26 mouse cellular contexts compared by ENCODE assay signal in the genomic region with DNA sequence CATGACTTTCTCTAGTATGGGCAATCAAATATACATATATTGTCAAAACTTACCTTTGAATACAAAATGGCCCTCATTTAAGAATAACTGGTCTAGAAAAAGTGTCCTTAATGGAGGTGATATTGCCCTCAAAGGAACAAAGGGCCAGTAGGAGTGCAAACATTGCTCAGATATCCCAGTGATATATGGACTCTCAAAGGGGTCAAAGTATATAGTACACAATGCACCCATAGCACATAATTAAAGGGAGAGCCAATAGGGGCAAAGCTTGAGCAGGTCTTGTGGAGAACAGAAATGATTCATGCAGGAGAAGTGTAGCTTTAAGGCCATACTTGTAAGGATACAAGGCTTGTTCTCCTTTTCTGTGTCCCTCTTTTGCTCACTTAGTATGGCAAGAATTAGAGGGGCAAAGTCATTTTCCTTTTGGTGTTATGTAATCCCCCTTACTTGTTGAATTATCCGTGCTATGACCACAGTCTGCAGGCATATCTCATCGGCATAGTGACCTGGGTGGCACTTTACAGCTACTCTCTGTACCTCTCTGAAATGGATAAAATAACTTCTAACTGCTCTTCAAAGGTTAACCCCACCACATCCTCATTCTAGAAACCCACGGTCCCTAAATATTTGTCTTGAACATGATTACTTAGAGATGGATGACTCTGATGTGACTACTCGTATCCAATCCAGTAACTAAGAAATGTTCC.
DNase-seq lines count a peak whose midpoint lies in the region; ATAC-seq and TF ChIP-seq lines count a peak whose summit lies in the region.
"Had no signal": no experiment of that assay in that cellular context is flagged by ENCODE, and none has a peak within 500 bp of the region (broad histone marks: within the 10 kb centered on the region; RNA-seq: fewer than 3 reads in every experiment).

No protein-coding gene starts in this region.

- no peaks in the 10 kb centered on the region for H3K9me3 ChIP-seq in midbrain, embryonic 11.5 days (ENCODE audit: control insufficient read depth, low read length)
- H3K9me3 ChIP-seq in midbrain, postnatal 0 days (ENCODE audit: low read length), result no peaks in the 10 kb centered on the region
- H3K9me3 ChIP-seq in intestine, embryonic 15.5 days, result no peaks in the 10 kb centered on the region
- H3K9me3 ChIP-seq in stomach, embryonic 14.5 days (ENCODE audit: control insufficient read depth, low read depth, low read length), result no peaks in the 10 kb centered on the region
- H3K9me3 ChIP-seq: embryonic facial prominence, embryonic 15.5 days; forebrain, embryonic 10.5 days; heart, embryonic 15.5 days; hindbrain, embryonic 10.5 days had no signal

- no peaks in the 10 kb centered on the region for H3K27me3 ChIP-seq in midbrain, embryonic 11.5 days (ENCODE audit: control insufficient read depth, insufficient read depth, low read length)
- H3K27me3 ChIP-seq in midbrain, postnatal 0 days (ENCODE audit: insufficient read depth, low read length), result no peaks in the 10 kb centered on the region
- H3K27me3 ChIP-seq in intestine, embryonic 15.5 days (replicated peaks), result no peaks in the 10 kb centered on the region
- H3K27me3 ChIP-seq in stomach, embryonic 14.5 days (ENCODE audit: control insufficient read depth, insufficient read depth, low read length), result no peaks in the 10 kb centered on the region
- H3K27me3 ChIP-seq: CH12.LX; embryonic facial prominence, embryonic 15.5 days; heart, embryonic 15.5 days had no signal

- H3K9ac ChIP-seq in midbrain, embryonic 11.5 days (ENCODE audit: low read length), result no peak overlapping the region
- no peak overlapping the region for H3K9ac ChIP-seq in midbrain, postnatal 0 days (replicated peaks; ENCODE audit: low read length, poor library complexity, severe bottlenecking)
- no peak overlapping the region for H3K9ac ChIP-seq in intestine, embryonic 15.5 days
- no peak overlapping the region for H3K9ac ChIP-seq in stomach, embryonic 14.5 days (replicated peaks; ENCODE audit: low read depth, low read length)
- H3K9ac ChIP-seq: embryonic facial prominence, embryonic 15.5 days; heart, embryonic 15.5 days; hindbrain, embryonic 14.5 days had no signal

- H3K4me3 ChIP-seq in midbrain, embryonic 11.5 days (ENCODE audit: low read depth, low read length), result no peak overlapping the region
- no peak overlapping the region for H3K4me3 ChIP-seq in midbrain, postnatal 0 days (ENCODE audit: low read depth, low read length)
- H3K4me3 ChIP-seq in intestine, embryonic 15.5 days (replicated peaks), result no peak overlapping the region
- H3K4me3 ChIP-seq in stomach, embryonic 14.5 days (ENCODE audit: low read depth, low read length), result no peak overlapping the region
- H3K4me3 ChIP-seq: embryonic facial prominence, embryonic 15.5 days; erythroblast, embryonic 14.5 days; forebrain, embryonic 10.5 days; heart, adult 2 months; heart, embryonic 15.5 days; hindbrain, embryonic 10.5 days had no signal

- 92% methylated on average over 4 of the region's 4 CpGs for WGBS in midbrain, embryonic 11.5 days
- WGBS in midbrain, postnatal 0 days, result 88% methylated on average over 4 of the region's 4 CpGs
- 66% methylated on average over 4 of the region's 4 CpGs for WGBS in intestine, embryonic 15.5 days
- 74% methylated on average over 4 of the region's 4 CpGs for WGBS in stomach, embryonic 14.5 days

- ATAC-seq in midbrain, embryonic 11.5 days (ENCODE audit: low FRiP score), result no peak
- no peak for ATAC-seq in midbrain, postnatal 0 days (ENCODE audit: low FRiP score)
- ATAC-seq in intestine, embryonic 15.5 days, result peak; percentile 95
- ATAC-seq in stomach, embryonic 14.5 days (ENCODE audit: insufficient number of reproducible peaks, insufficient read depth, low FRiP score, low read depth), result peak; percentile 67; the same call in 1 of the 2 replicates
- ATAC-seq: activated CD4-positive, CD25-positive, alpha-beta regulatory T cell, adult 4 months; forebrain, embryonic 14.5 days; Patski had no signal

- peak; percentile 73 for DNase-seq in midbrain, embryonic 11.5 days (ENCODE audit: low spot score, missing footprints)
- DNase-seq in midbrain, postnatal 0 days (ENCODE audit: low spot score), result no peak
- no peak for DNase-seq in adipocyte (ENCODE audit: low spot score)
- DNase-seq in kidney, postnatal 36 days, result no peak
- DNase-seq in spleen, postnatal 14 days (ENCODE audit: low spot score in 2 of 2), result no peak
- DNase-seq: adrenal gland, adult 2 months; adrenal gland, postnatal 36 days; cerebellum, adult 2 months; cerebellum, postnatal 14 days; embryo, embryonic 11 days; gastrocnemius, postnatal 36 days; heart, adult 2 months; heart, postnatal 14 days had no signal

- H3K27ac ChIP-seq in midbrain, embryonic 11.5 days (ENCODE audit: low read depth, low read length), result no peak overlapping the region
- no peak overlapping the region for H3K27ac ChIP-seq in midbrain, postnatal 0 days (ENCODE audit: low read depth, low read length)
- H3K27ac ChIP-seq in intestine, embryonic 15.5 days, result no peak overlapping the region
- H3K27ac ChIP-seq in stomach, embryonic 14.5 days (ENCODE audit: low read length), result no peak overlapping the region
- H3K27ac ChIP-seq: embryonic facial prominence, embryonic 15.5 days; forebrain, embryonic 10.5 days; heart, adult 2 months; heart, embryonic 15.5 days; hindbrain, embryonic 10.5 days; hindbrain, embryonic 14.5 days had no signal

- no peak overlapping the region for H3K4me2 ChIP-seq in midbrain, embryonic 11.5 days
- no peak overlapping the region for H3K4me2 ChIP-seq in midbrain, postnatal 0 days (ENCODE audit: low read depth, low read length, poor library complexity, severe bottlenecking)
- H3K4me2 ChIP-seq in intestine, embryonic 15.5 days (replicated peaks), result no peak overlapping the region
- H3K4me2 ChIP-seq in stomach, embryonic 14.5 days (replicated peaks; ENCODE audit: low read depth, low read length), result no peak overlapping the region
- H3K4me2 ChIP-seq: embryonic facial prominence, embryonic 15.5 days; heart, embryonic 11.5 days; heart, embryonic 15.5 days; hindbrain, embryonic 14.5 days had no signal

- peaks cover 8% of the 10 kb centered on the region for H3K4me1 ChIP-seq in midbrain, embryonic 11.5 days (ENCODE audit: control insufficient read depth, insufficient read depth, low read length)
- H3K4me1 ChIP-seq in midbrain, postnatal 0 days (ENCODE audit: insufficient read depth, low read length), result no peaks in the 10 kb centered on the region
- no peaks in the 10 kb centered on the region for H3K4me1 ChIP-seq in intestine, embryonic 15.5 days (replicated peaks)
- H3K4me1 ChIP-seq in stomach, embryonic 14.5 days (ENCODE audit: control insufficient read depth, insufficient read depth, low read length), result no peaks in the 10 kb centered on the region
- H3K4me1 ChIP-seq: embryonic facial prominence, embryonic 15.5 days; heart, embryonic 15.5 days had no signal

- TF ChIP-seq CTCF in midbrain, postnatal 0 days (IDR thresholded peaks at IDR 0.05), result no peak

- no peaks in the 10 kb centered on the region for H3K36me3 ChIP-seq in midbrain, embryonic 11.5 days (ENCODE audit: control insufficient read depth, insufficient read depth, low read length)
- no peaks in the 10 kb centered on the region for H3K36me3 ChIP-seq in midbrain, postnatal 0 days (ENCODE audit: insufficient read depth, low read length)
- no peaks in the 10 kb centered on the region for H3K36me3 ChIP-seq in intestine, embryonic 15.5 days
- H3K36me3 ChIP-seq in stomach, embryonic 14.5 days (ENCODE audit: control insufficient read depth, insufficient read depth, low read length), result no peaks in the 10 kb centered on the region
- H3K36me3 ChIP-seq: embryonic facial prominence, embryonic 15.5 days; forebrain, embryonic 10.5 days; heart, embryonic 15.5 days; hindbrain, embryonic 10.5 days had no signal

Comparison
In these comparisons a context has a peak if more than half of its experiments do, and no peak if none do; other contexts are left out.
1. ATAC-seq: peak in intestine, embryonic 15.5 days (single experiment) and stomach, embryonic 14.5 days (single experiment); none in midbrain, embryonic 11.5 days (single experiment) and midbrain, postnatal 0 days (single experiment).